Mouse (Mus musculus): ENCODE results near the gene Lrrc9.

DNA sequence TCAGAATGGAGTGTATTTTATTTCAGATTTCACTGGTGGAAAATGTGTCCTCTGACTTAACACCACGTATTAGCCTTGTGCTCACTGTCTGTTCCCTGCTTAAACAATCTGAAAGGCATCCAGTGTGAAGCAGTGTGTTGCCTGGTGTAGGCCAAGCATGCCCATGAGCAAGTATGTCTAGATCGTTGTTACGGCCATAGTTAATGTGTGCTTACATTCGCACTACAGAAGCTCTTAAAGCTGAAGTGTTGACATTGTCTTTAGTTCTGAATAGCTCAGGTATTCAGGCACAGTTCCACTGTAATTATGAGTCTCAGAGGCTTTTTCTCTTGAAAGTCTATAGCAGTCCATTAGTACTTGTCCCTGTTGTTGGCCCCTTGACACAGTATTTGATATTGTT lies 112.7 kb downstream of the Lrrc9 start:
- TF ChIP-seq CEBPB (IDR thresholded peaks at IDR 0.05; ENCODE audit: low read depth) (no peak), CTCF (IDR thresholded peaks at IDR 0.05; ENCODE audit: control insufficient read depth, insufficient read depth, insufficient read length) (no peak), USF1 (IDR thresholded peaks at IDR 0.05; ENCODE audit: low read depth) (no peak), MYOD1 (IDR thresholded peaks at IDR 0.05; ENCODE audit: control insufficient read depth, insufficient read length, low read depth) (no peak), MAX (IDR thresholded peaks at IDR 0.05) (no peak), MYOG (IDR thresholded peaks at IDR 0.05; ENCODE audit: control insufficient read depth, extremely low read depth, insufficient read length) (no peak)
